Mouse (Mus musculus): ENCODE measurements around the gene Mcf2l. TPM values are rescaled to one million over a fixed set of nuclear protein-coding genes. Genes with fewer than 3 reads are reported as not detected.

Gene Mcf2l
- total RNA-seq, 1 experiment, result 16.0 TPM

DNA sequence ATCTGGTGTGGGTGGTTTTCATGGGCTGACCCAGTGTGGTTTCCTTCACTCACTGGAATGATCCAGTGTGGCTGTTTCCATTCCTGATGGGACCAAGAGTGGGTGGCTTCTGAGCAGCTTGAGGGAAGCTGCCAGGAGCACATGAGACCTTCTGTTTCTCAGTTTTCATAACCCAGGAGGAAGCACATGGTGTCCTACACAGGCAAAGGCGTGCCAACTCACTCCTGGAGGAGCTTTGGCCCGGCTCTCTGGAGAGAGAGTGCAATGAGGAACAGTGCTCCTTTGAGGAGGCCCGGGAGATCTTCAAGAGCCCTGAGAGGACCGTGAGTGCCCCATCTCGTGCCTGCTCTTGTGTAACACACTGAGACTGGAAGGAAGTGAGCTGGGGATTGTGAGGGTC lies 154.9 kb downstream of the Mcf2l start:
- Histone ChIP-seq H3K27ac (ENCODE audit: insufficient read depth, low read depth, low read length, poor library complexity, severe bottlenecking) (no peak overlapping the region), H3K9me3 (ENCODE audit: control insufficient read depth, insufficient read depth, low read depth, low read length) (no peaks in the 10 kb centered on the region), H3K9ac (ENCODE audit: insufficient read depth, low read depth, low read length, poor library complexity, severe bottlenecking) (no peak overlapping the region), H3K4me3 (ENCODE audit: insufficient read depth in 1 of 2, low read depth in 1 of 2, low read length in 2 of 2, poor library complexity in 1 of 2, severe bottlenecking in 1 of 2) (no peak overlapping the region), H3K4me1 (ENCODE audit: control insufficient read depth in 2 of 2, insufficient read depth in 2 of 2, low read length in 2 of 2, poor library complexity in 1 of 2) (no peaks in the 10 kb centered on the region), H3K36me3 (ENCODE audit: control insufficient read depth, insufficient read depth, low read length, poor library complexity, severe bottlenecking) (no peaks in the 10 kb centered on the region)
- DNase-seq (ENCODE audit: low read depth, low spot score), result no peak
- TF ChIP-seq MAFK (IDR thresholded peaks at IDR 0.05; ENCODE audit: insufficient read depth, low read depth, low read length) (no peak), ZC3H11A (IDR thresholded peaks at IDR 0.05; ENCODE audit: borderline replicate concordance, low read depth, low read length) (no peak), ZNF384 (IDR thresholded peaks at IDR 0.05; ENCODE audit: low read depth, low read length) (no peak), HCFC1 (IDR thresholded peaks at IDR 0.05; ENCODE audit: borderline replicate concordance, insufficient read depth, low read length) (no peak), CHD2 (IDR thresholded peaks at IDR 0.05; ENCODE audit: low read depth, low read length) (no peak)
- in situ Hi-C loops (cut with MboI; ENCODE audit: low sequenced_read_pairs in 2 of 2, unreplicated experiment in 2 of 2), result no loop called here

DNA sequence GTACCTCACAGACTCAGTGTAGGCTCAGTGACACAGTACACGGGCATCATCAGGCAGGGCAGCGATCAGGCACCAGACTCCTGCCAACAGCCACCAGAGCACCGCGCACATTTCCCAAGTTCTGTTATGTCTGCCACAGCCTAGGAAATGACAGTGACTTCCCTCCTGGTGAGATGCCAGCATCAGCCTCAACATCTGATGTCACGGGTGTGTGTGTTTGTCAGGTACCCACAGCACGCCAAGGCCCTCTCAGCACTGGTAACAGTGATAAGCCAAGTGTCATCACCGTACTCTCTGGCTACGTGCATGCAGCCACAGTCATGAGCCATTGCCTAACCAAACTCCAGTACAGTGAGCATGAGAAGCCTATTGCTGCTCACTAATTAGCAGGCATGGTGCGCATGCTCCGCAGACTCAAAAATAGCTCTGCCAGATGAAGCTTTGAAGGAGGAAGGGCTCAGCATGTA lies 162.8 kb downstream of the Mcf2l start:
- no peak overlapping the region for H3K9ac ChIP-seq (ENCODE audit: insufficient read depth, low read depth, low read length, poor library complexity, severe bottlenecking)
- TF ChIP-seq HCFC1 (IDR thresholded peaks at IDR 0.05; ENCODE audit: borderline replicate concordance, insufficient read depth, low read length) (no peak), CHD2 (IDR thresholded peaks at IDR 0.05; ENCODE audit: low read depth, low read length) (no peak), MAFK (IDR thresholded peaks at IDR 0.05; ENCODE audit: insufficient read depth, low read depth, low read length) (no peak), ZC3H11A (IDR thresholded peaks at IDR 0.05; ENCODE audit: borderline replicate concordance, low read depth, low read length) (no peak), ZNF384 (IDR thresholded peaks at IDR 0.05; ENCODE audit: low read depth, low read length) (no peak)
- no peaks in the 10 kb centered on the region for H3K4me1 ChIP-seq (ENCODE audit: control insufficient read depth in 2 of 2, insufficient read depth in 2 of 2, low read length in 2 of 2, poor library complexity in 1 of 2)
- H3K9me3 ChIP-seq (ENCODE audit: control insufficient read depth, insufficient read depth, low read depth, low read length), result no peaks in the 10 kb centered on the region
- in situ Hi-C loops (cut with MboI; ENCODE audit: low sequenced_read_pairs in 2 of 2, unreplicated experiment in 2 of 2), result no loop called here
- no peak overlapping the region for H3K4me3 ChIP-seq (ENCODE audit: insufficient read depth in 1 of 2, low read depth in 1 of 2, low read length in 2 of 2, poor library complexity in 1 of 2, severe bottlenecking in 1 of 2)
- H3K36me3 ChIP-seq (ENCODE audit: control insufficient read depth, insufficient read depth, low read length, poor library complexity, severe bottlenecking), result no peaks in the 10 kb centered on the region
- no peak overlapping the region for H3K27ac ChIP-seq (ENCODE audit: insufficient read depth, low read depth, low read length, poor library complexity, severe bottlenecking)
- no peak for DNase-seq (ENCODE audit: low read depth, low spot score)

DNA sequence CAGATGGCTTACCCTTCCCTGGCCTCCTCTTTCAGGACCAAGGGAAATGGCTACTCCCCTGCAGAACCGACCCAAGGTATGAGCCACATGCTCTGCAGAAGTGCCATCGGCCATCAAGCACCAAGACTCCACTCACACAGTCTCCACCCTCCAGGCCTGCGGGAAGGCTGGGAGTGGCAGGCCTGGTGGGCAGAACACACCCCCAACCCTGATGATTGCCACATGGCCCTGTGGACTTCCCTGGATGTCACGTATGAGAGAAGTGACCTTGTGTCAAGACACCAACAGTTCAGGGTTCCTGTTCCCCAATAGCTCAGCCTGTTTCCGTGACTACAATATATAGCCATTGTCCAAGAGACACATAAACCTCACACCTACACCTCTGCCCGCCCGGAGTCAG lies 163.4 kb downstream of the Mcf2l start, which contains the start of gene F10:
F10 (plus strand) TSS at position 294 of the 400 bp plus-strand sequence.
- H3K4me1 ChIP-seq (ENCODE audit: control insufficient read depth in 2 of 2, insufficient read depth in 2 of 2, low read length in 2 of 2, poor library complexity in 1 of 2), result no peaks in the 10 kb centered on the region
- H3K36me3 ChIP-seq (ENCODE audit: control insufficient read depth, insufficient read depth, low read length, poor library complexity, severe bottlenecking), result no peaks in the 10 kb centered on the region
- H3K4me3 ChIP-seq (ENCODE audit: insufficient read depth in 1 of 2, low read depth in 1 of 2, low read length in 2 of 2, poor library complexity in 1 of 2, severe bottlenecking in 1 of 2), result no peak within 1 kb of the TSS
- no peak within 1 kb of the TSS for H3K9ac ChIP-seq (ENCODE audit: insufficient read depth, low read depth, low read length, poor library complexity, severe bottlenecking)
- DNase-seq (ENCODE audit: low read depth, low spot score), result no peak
- H3K9me3 ChIP-seq (ENCODE audit: control insufficient read depth, insufficient read depth, low read depth, low read length), result no peaks in the 10 kb centered on the region
- in situ Hi-C loops (cut with MboI; ENCODE audit: low sequenced_read_pairs in 2 of 2, unreplicated experiment in 2 of 2), result no loop called here
- H3K27ac ChIP-seq (ENCODE audit: insufficient read depth, low read depth, low read length, poor library complexity, severe bottlenecking), result no peak within 1 kb of the TSS
- TF ChIP-seq ZNF384 (IDR thresholded peaks at IDR 0.05; ENCODE audit: low read depth, low read length), result no peak
- TF ChIP-seq ZC3H11A (IDR thresholded peaks at IDR 0.05; ENCODE audit: borderline replicate concordance, low read depth, low read length), result no peak
- TF ChIP-seq CHD2 (IDR thresholded peaks at IDR 0.05; ENCODE audit: low read depth, low read length), result no peak
- TF ChIP-seq MAFK (IDR thresholded peaks at IDR 0.05; ENCODE audit: insufficient read depth, low read depth, low read length), result no peak
- TF ChIP-seq HCFC1 (IDR thresholded peaks at IDR 0.05; ENCODE audit: borderline replicate concordance, insufficient read depth, low read length), result no peak

DNA sequence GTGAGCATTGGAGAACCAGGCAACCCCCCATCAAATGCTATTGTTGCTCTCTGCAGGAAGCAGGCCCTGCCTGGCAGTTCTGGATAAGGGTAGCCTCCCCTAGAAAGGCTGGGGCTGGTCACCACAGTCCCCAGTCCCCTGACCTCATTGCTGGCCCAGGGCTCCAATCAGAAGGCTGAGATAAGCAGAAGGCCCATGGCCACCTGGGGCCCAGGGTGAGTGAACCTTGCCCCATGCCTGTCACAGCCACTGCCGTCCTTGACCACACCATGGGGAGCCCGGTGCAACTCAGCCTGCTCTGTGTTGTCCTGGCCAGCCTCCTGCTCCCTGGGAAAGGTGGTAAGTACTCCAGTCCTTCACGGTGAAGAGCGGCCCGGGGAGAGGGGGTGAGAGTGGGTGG lies 164.0 kb downstream of the Mcf2l start:
- H3K36me3 ChIP-seq (ENCODE audit: control insufficient read depth, insufficient read depth, low read length, poor library complexity, severe bottlenecking), result no peaks in the 10 kb centered on the region

DNA sequence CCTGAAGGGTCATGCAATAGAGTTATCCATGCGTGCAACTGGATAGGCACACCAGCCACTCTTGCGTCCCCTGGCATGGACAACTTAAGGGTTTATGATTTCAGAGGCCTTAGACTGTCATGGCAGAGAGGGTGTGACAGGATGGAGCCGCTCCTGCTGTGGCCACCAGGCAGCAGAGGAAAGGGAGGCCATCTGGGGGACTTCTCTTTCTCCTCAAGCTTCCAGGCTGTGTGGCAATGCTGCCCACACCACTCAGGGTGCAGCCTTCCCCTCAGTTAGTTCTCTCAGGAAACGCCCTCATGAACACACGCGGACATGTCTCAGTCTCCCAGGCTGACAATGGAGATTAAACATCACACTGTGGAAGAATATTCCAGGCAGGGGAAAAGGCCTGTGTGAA lies 165.4 kb downstream of the Mcf2l start:
- TF ChIP-seq ZNF384 (IDR thresholded peaks at IDR 0.05; ENCODE audit: low read depth, low read length), result no peak
- no peak for TF ChIP-seq HCFC1 (IDR thresholded peaks at IDR 0.05; ENCODE audit: borderline replicate concordance, insufficient read depth, low read length)
- no peak for TF ChIP-seq CHD2 (IDR thresholded peaks at IDR 0.05; ENCODE audit: low read depth, low read length)
- Histone ChIP-seq H3K9ac (ENCODE audit: insufficient read depth, low read depth, low read length, poor library complexity, severe bottlenecking) (no peak overlapping the region), H3K9me3 (ENCODE audit: control insufficient read depth, insufficient read depth, low read depth, low read length) (no peaks in the 10 kb centered on the region), H3K27ac (ENCODE audit: insufficient read depth, low read depth, low read length, poor library complexity, severe bottlenecking) (no peak overlapping the region), H3K36me3 (ENCODE audit: control insufficient read depth, insufficient read depth, low read length, poor library complexity, severe bottlenecking) (no peaks in the 10 kb centered on the region), H3K4me1 (ENCODE audit: control insufficient read depth in 2 of 2, insufficient read depth in 2 of 2, low read length in 2 of 2, poor library complexity in 1 of 2) (no peaks in the 10 kb centered on the region), H3K4me3 (ENCODE audit: insufficient read depth in 1 of 2, low read depth in 1 of 2, low read length in 2 of 2, poor library complexity in 1 of 2, severe bottlenecking in 1 of 2) (no peak overlapping the region)
- in situ Hi-C loops (cut with MboI; ENCODE audit: low sequenced_read_pairs in 2 of 2, unreplicated experiment in 2 of 2), result no loop called here
- DNase-seq (ENCODE audit: low read depth, low spot score), result no peak

More for the DNA sequence above, 164.0 kb downstream of the Mcf2l start:
- in situ Hi-C loops (cut with MboI; ENCODE audit: low sequenced_read_pairs in 2 of 2, unreplicated experiment in 2 of 2), result no loop called here
- Histone ChIP-seq H3K9ac (ENCODE audit: insufficient read depth, low read depth, low read length, poor library complexity, severe bottlenecking) (no peak overlapping the region), H3K27ac (ENCODE audit: insufficient read depth, low read depth, low read length, poor library complexity, severe bottlenecking) (no peak overlapping the region), H3K4me1 (ENCODE audit: control insufficient read depth in 2 of 2, insufficient read depth in 2 of 2, low read length in 2 of 2, poor library complexity in 1 of 2) (no peaks in the 10 kb centered on the region), H3K4me3 (ENCODE audit: insufficient read depth in 1 of 2, low read depth in 1 of 2, low read length in 2 of 2, poor library complexity in 1 of 2, severe bottlenecking in 1 of 2) (no peak overlapping the region), H3K9me3 (ENCODE audit: control insufficient read depth, insufficient read depth, low read depth, low read length) (no peaks in the 10 kb centered on the region)
- DNase-seq (ENCODE audit: low read depth, low spot score), result no peak
- TF ChIP-seq HCFC1 (IDR thresholded peaks at IDR 0.05; ENCODE audit: borderline replicate concordance, insufficient read depth, low read length), result no peak
- TF ChIP-seq ZC3H11A (IDR thresholded peaks at IDR 0.05; ENCODE audit: borderline replicate concordance, low read depth, low read length), result no peak
- no peak for TF ChIP-seq ZNF384 (IDR thresholded peaks at IDR 0.05; ENCODE audit: low read depth, low read length)
- TF ChIP-seq MAFK (IDR thresholded peaks at IDR 0.05; ENCODE audit: insufficient read depth, low read depth, low read length), result no peak
- TF ChIP-seq CHD2 (IDR thresholded peaks at IDR 0.05; ENCODE audit: low read depth, low read length), result no peak
